Mouse (Mus musculus) MEL (cell line): Measurements from ENCODE around the gene Ralb. TPM values are rescaled to one million over a fixed set of nuclear protein-coding genes. Genes with fewer than 3 reads are reported as not detected.

ENCODE experiments used
- DNase-seq: peaks from one replicate; pipeline ENCODE4 v3.0.0; 2011; ENCODE audit warnings: low read depth, low spot score
- H3K27ac ChIP-seq: 2 replicates; pipeline ENCODE4 v1.5.1; 2012; ENCODE audit warnings: low read depth, mild to moderate bottlenecking, control low read depth, low read length, moderate library complexity; ENCODE audit not compliant: control insufficient read depth
- H3K27me3 ChIP-seq, 2 experiments: fragments of 150-350 bp in 1 of 2; sonication (generic) in 1 of 2; 2 replicates each; pipeline ENCODE4 v1.6.1; 2012; ENCODE audit warnings: low read length in 2 of 2, mild to moderate bottlenecking in 2 of 2, improper control_type of control experiment in 1 of 2, moderate library complexity in 1 of 2; ENCODE audit not compliant: insufficient read depth in 2 of 2, control insufficient read depth in 1 of 2
- H3K36me3 ChIP-seq, 2 experiments: 2 replicates each; pipeline ENCODE4 v1.6.1; 2012 to 2014; ENCODE audit warnings: low read length in 2 of 2, improper control_type of control experiment in 1 of 2, inconsistent platforms in 1 of 2, mild to moderate bottlenecking in 1 of 2; ENCODE audit not compliant: insufficient read depth in 2 of 2, control insufficient read depth in 1 of 2
- H3K4me1 ChIP-seq, 2 experiments: fragments of 150-350 bp in 1 of 2; sonication (generic) in 1 of 2; 2 replicates each; pipeline ENCODE4 v1.6.1; 2012; ENCODE audit warnings: low read length in 2 of 2, improper control_type of control experiment in 1 of 2, mild to moderate bottlenecking in 1 of 2; ENCODE audit not compliant: insufficient read depth in 2 of 2, control insufficient read depth in 1 of 2
- H3K4me3 ChIP-seq, 2 experiments: fragments of 150-350 bp in 1 of 2; sonication (generic) in 1 of 2; 2 replicates each; pipeline ENCODE4 v1.5.1; 2012; ENCODE audit warnings: low read depth in 2 of 2, low read length in 2 of 2, mild to moderate bottlenecking in 2 of 2, moderate library complexity in 2 of 2, control low read depth in 1 of 2, improper control_type of control experiment in 1 of 2; ENCODE audit not compliant: control insufficient read depth in 1 of 2, insufficient read depth in 1 of 2
- H3K79me2 ChIP-seq: 2 replicates; pipeline ENCODE4 v1.6.1; 2012; ENCODE audit warnings: mild to moderate bottlenecking, low read length, moderate library complexity; ENCODE audit not compliant: control insufficient read depth, poor library complexity, insufficient read depth
- H3K9ac ChIP-seq: 2 replicates; pipeline ENCODE4 v1.6.1; 2012; ENCODE audit warnings: low read depth, mild to moderate bottlenecking, control low read depth, low read length, moderate library complexity; ENCODE audit not compliant: control insufficient read depth, poor library complexity, severe bottlenecking
- H3K9me3 ChIP-seq: fragments of 150-350 bp; sonication (generic); replicated peaks from 2 replicates; pipeline ENCODE4 v1.6.1; 2012; ENCODE audit warnings: mild to moderate bottlenecking, low read length, improper control_type of control experiment, moderate library complexity; ENCODE audit not compliant: insufficient read depth
- CHD1 ChIP-seq: IDR thresholded peaks from 2 replicates; pipeline ENCODE4 v1.6.1; 2012; ENCODE audit warnings: low read depth, mild to moderate bottlenecking, inconsistent platforms, low read length, improper control_type of control experiment
- CHD2 ChIP-seq: IDR thresholded peaks from 2 replicates; pipeline ENCODE4 v1.6.1; 2011; ENCODE audit warnings: low read length, improper control_type of control experiment
- ELF1 ChIP-seq: IDR thresholded peaks from 2 replicates; pipeline ENCODE4 v1.6.1; 2014; ENCODE audit warnings: low read depth, mild to moderate bottlenecking, inconsistent platforms, low read length, improper control_type of control experiment, moderate library complexity
- GATA1 ChIP-seq: IDR thresholded peaks from 2 replicates; pipeline ENCODE4 v1.6.1; 2011; ENCODE audit warnings: low read depth, low read length, improper control_type of control experiment
- KAT2A ChIP-seq: conservative IDR thresholded peaks from 2 replicates; pipeline ENCODE4 v1.6.1; 2012; ENCODE audit warnings: low read depth, low read length, improper control_type of control experiment, inconsistent platforms
- MAFK ChIP-seq: IDR thresholded peaks from 2 replicates; pipeline ENCODE4 v1.6.1; 2011; ENCODE audit warnings: low read depth, mild to moderate bottlenecking, low read length, improper control_type of control experiment, borderline replicate concordance
- MAZ ChIP-seq: IDR thresholded peaks from 2 replicates; pipeline ENCODE4 v1.6.1; 2012; ENCODE audit warnings: low read depth, mild to moderate bottlenecking, inconsistent platforms, low read length, improper control_type of control experiment
- MXI1 ChIP-seq: IDR thresholded peaks from 2 replicates; pipeline ENCODE4 v1.6.1; 2011; ENCODE audit warnings: mild to moderate bottlenecking, low read depth, low read length, improper control_type of control experiment
- MYB ChIP-seq: IDR thresholded peaks from 2 replicates; pipeline ENCODE4 v1.6.1; 2011; ENCODE audit warnings: mild to moderate bottlenecking, low read depth, low read length, improper control_type of control experiment
- POLR2A ChIP-seq, 2 experiments: IDR thresholded peaks; 2 replicates each; pipeline ENCODE4 v1.6.1; 2011 to 2012; ENCODE audit warnings: low read length in 2 of 2, mild to moderate bottlenecking in 2 of 2, control low read depth in 1 of 2, improper control_type of control experiment in 1 of 2, low read depth in 1 of 2, moderate library complexity in 1 of 2; ENCODE audit not compliant: control insufficient read depth in 1 of 2, insufficient read depth in 1 of 2, poor library complexity in 1 of 2
- SIN3A ChIP-seq: IDR thresholded peaks from 2 replicates; pipeline ENCODE4 v1.6.1; 2012; ENCODE audit warnings: low read length, improper control_type of control experiment, inconsistent platforms
- TAL1 ChIP-seq: IDR thresholded peaks from 2 replicates; pipeline ENCODE4 v1.6.1; 2012; ENCODE audit warnings: mild to moderate bottlenecking, inconsistent platforms, low read length, moderate library complexity, mixed read lengths
- ZMIZ1 ChIP-seq: IDR thresholded peaks from 2 replicates; pipeline ENCODE4 v1.6.1; 2012; ENCODE audit warnings: low read depth, mild to moderate bottlenecking, inconsistent platforms, low read length, improper control_type of control experiment, moderate library complexity
- polyA plus RNA-seq, 2 experiments: library from polyadenylated mRNA; stranded (reverse) in 1 of 2; unstranded in 1 of 2; fragments of >175 nt in 1 of 2; fragments of >200 nt in 1 of 2; gene quantifications; 2 replicates each; pipeline versions ENCODE4 v1.2.1 to v1.2.4; 2012; ENCODE audit warnings: low replicate concordance in 2 of 2, low read depth in 1 of 2; ENCODE audit not compliant: insufficient read length in 2 of 2, insufficient read depth in 1 of 2, missing spikeins in 1 of 2
- total RNA-seq: library from RNA; depleted of rRNA; stranded (reverse); fragments of 300-350 nt; gene quantifications from 2 replicates; pipeline ENCODE4 v1.2.3, GENCODE M21; 2012

Gene Ralb
- total and polyA plus RNA-seq, 3 experiments = 28.0 to 45.1 TPM; not detected in 1

DNA sequence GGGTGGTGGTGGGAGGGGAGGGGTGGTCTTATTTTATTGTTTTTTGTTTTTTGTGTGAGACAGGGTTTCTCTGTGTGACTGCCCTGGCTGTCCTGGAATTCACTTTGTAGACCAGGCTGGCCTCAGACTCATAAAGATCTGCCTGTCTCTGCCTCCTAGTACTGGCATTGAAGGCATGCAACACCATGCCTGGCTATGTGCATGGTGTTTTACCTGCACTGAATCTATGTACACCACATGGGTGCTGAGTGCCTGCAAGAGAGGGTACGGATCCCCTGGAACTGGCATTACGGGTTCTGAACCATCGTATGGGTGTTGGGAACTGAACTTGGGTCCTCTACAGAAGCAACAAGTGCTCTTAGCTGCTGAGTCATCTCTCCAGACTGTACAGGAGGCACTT is 1.4 kb upstream of the Ralb start:
- Histone ChIP-seq H3K79me2 (peaks cover 5% of the 10 kb centered on the region; the same call in 1 of the 2 replicates), H3K9ac (no peak overlapping the region), H3K27ac (no peak overlapping the region), H3K4me3 (no peak overlapping the region), H3K27me3 (no peaks in the 10 kb centered on the region), H3K9me3 (no peaks in the 10 kb centered on the region), H3K36me3 (peaks cover 0 to 7% of the 10 kb centered on the region in 2 experiments; a peak in 1 of 4 replicates), H3K4me1 (peaks cover 0 to 34% of the 10 kb centered on the region in 2 experiments; a peak in 2 of 4 replicates)
- peak; percentile 31 for DNase-seq
- TF ChIP-seq GATA1 = no peak
- no peak for TF ChIP-seq MAZ
- no peak for TF ChIP-seq TAL1
- TF ChIP-seq SIN3A = no peak
- TF ChIP-seq POLR2A (IDR thresholded peaks at IDR 0.05; ENCODE audit: control insufficient read depth in 1 of 2, insufficient read depth in 1 of 2, low read depth in 1 of 2, low read length in 2 of 2, poor library complexity in 1 of 2) = no peak
- TF ChIP-seq CHD1 = no peak

DNA sequence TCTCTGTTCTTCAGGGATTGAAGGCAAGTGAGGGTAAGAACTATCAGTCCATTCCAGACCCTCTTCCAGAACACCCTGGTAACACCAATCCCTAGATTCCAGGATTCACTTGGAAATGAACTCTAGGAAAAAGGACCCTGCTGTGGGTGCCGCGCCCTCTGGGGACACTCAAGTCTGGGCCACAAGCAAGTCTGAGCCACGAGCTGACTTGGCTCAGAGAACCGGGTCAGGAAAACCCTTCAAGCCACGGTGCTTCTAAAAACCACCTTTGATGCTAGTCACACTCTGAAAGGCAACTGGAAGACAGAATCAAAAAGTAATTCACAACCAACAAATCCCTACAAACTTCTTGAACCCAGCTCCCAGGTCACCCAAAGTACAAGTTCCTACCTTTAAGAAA is 786 bp downstream of the Ralb start:
- no peak for DNase-seq
- Histone ChIP-seq H3K27ac (peak overlapping the region; percentile 17), H3K4me1 (peaks cover 0 to 21% of the 10 kb centered on the region in 2 experiments; a peak in 2 of 4 replicates)

DNA sequence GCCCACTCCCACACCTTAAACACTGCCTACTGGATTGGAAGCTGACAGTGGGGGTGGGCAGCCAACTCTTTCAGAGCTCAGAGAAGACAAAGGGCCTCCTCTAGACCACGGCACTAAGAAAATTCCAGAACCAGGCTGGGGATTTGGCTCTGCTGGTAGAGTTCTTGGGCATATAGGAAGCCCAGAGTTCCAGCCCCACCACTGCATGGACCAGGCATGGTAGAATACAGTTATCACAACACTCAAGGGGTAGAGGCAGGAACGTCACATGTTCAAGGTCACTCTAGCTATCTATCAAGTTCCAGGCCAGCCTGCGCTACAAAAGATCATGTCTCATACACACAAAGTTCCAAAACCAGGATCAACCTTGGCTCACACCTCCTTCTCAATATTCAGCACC is 1.4 kb downstream of the Ralb start:
- Histone ChIP-seq H3K27ac (no peak overlapping the region), H3K4me1 (peaks cover 0 to 21% of the 10 kb centered on the region in 2 experiments; a peak in 2 of 4 replicates), H3K9me3 (no peaks in the 10 kb centered on the region), H3K27me3 (no peaks in the 10 kb centered on the region), H3K36me3 (peaks cover 0 to 5% of the 10 kb centered on the region in 2 experiments; a peak in 1 of 4 replicates), H3K79me2 (peaks cover 5% of the 10 kb centered on the region; the same call in 1 of the 2 replicates), H3K4me3 (no peak overlapping the region)
- no peak for DNase-seq
- TF ChIP-seq TAL1 (peak; percentile 28; the same call in 1 of the 2 replicates), CHD2 (no peak)
- TF ChIP-seq, all 39 proteins: peak for 1
- no peak overlapping the region for H3K9ac ChIP-seq

More for the DNA sequence above, 786 bp downstream of the Ralb start:
- H3K9ac ChIP-seq = peak overlapping the region; percentile 69
- peak overlapping the region; percentile 65 to 72 for H3K4me3 ChIP-seq
- H3K9me3 ChIP-seq = no peaks in the 10 kb centered on the region
- no peaks in the 10 kb centered on the region for H3K27me3 ChIP-seq
- H3K36me3 ChIP-seq = peaks cover 0 to 5% of the 10 kb centered on the region in 2 experiments; a peak in 1 of 4 replicates
- peaks cover 5% of the 10 kb centered on the region; the same call in 1 of the 2 replicates for H3K79me2 ChIP-seq
- TF ChIP-seq MAFK (no peak), GATA1 (no peak), MYB (no peak), CHD2 (no peak), ELF1 (no peak), SIN3A (no peak), ZMIZ1 (no peak), KAT2A (no peak), MXI1 (no peak), MAZ (no peak)
